Mouse (Mus musculus): Measurements from ENCODE around the gene Mad2l2.

DNA sequence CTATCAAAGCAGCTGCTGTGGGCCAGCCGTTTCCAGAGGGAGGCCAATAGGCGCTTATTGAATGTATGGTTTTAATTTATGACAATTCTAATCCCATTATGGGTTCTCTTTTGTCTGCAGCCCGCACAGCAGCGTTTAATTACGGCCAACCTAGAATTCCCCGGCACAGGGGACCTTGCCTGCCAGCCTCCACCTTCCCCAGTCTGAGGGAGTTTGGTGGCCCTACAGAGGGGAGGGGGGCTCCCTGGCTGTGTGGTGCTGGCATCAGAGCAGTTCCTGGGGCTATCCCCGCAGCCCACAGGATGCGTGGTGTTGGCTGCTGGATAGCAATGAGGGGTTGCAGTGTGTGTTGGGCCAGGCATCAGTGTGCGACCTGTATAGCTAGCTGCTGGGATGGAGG lies 54.4 kb downstream of the Mad2l2 start:
- TF ChIP-seq CTCF (IDR thresholded peaks at IDR 0.05; ENCODE audit: low read depth, low read length) (no peak), POLR2AphosphoS5 (IDR thresholded peaks at IDR 0.05; ENCODE audit: insufficient replicate concordance, low read depth, low read length) (no peak), GATA1 (IDR thresholded peaks at IDR 0.05; ENCODE audit: borderline replicate concordance, low read length) (no peak), TAL1 (conservative IDR thresholded peaks at IDR 0.05; ENCODE audit: low read depth, low read length) (no peak), GATA2 (IDR thresholded peaks at IDR 0.05; ENCODE audit: borderline replicate concordance, low read depth, low read length) (no peak)

All from G1E (cell line).